Mouse (Mus musculus): Measurements from ENCODE around the gene Gm20388. TPM values are rescaled to one million over a fixed set of nuclear protein-coding genes. Genes with fewer than 3 reads are reported as not detected.

Gm20388 gene
- polyA plus RNA-seq, 1 experiment from 2014 or later: 8.3 TPM

GRCm38 (mm10) chr8:121842064-121842955 lies 1931.7 kb downstream of the Gm20388 start:
- ATAC-seq (replicated peaks; ENCODE audit: low FRiP score, low TSS enrichment, low read depth): no peak

GRCm38 (mm10) chr8:121843184-121843733 lies 1932.6 kb downstream of the Gm20388 start:
- H3K4me3 ChIP-seq (ENCODE audit: low read depth, low read length): no peak overlapping the region
- H3K27ac ChIP-seq (ENCODE audit: low read depth): no peak overlapping the region
- H3K4me1 ChIP-seq (replicated peaks; ENCODE audit: control insufficient read depth, insufficient read depth, low read length): no peaks in the 10 kb centered on the region
- H3K9me3 ChIP-seq (ENCODE audit: control insufficient read depth, low read length): no peaks in the 10 kb centered on the region
- no peak for ATAC-seq (replicated peaks; ENCODE audit: low FRiP score, low TSS enrichment, low read depth)
- no peak overlapping the region for H3K4me2 ChIP-seq (ENCODE audit: low read length)
- no peaks in the 10 kb centered on the region for H3K36me3 ChIP-seq (ENCODE audit: control insufficient read depth, insufficient read depth, low read length)
- 73% methylated on average over 3 of the region's 3 CpGs for WGBS
- no peak overlapping the region for H3K9ac ChIP-seq (ENCODE audit: low read length)
- no peaks in the 10 kb centered on the region for H3K27me3 ChIP-seq (replicated peaks; ENCODE audit: control insufficient read depth, insufficient read depth, low read length)
- no peak for DNase-seq (ENCODE audit: low spot score)

More at GRCm38 (mm10) chr8:121842064-121842955, 1931.7 kb downstream of the Gm20388 start:
- H3K9me3 ChIP-seq (ENCODE audit: control insufficient read depth, low read length): no peaks in the 10 kb centered on the region
- no peaks in the 10 kb centered on the region for H3K4me1 ChIP-seq (replicated peaks; ENCODE audit: control insufficient read depth, insufficient read depth, low read length)
- no peaks in the 10 kb centered on the region for H3K36me3 ChIP-seq (ENCODE audit: control insufficient read depth, insufficient read depth, low read length)
- H3K4me3 ChIP-seq (ENCODE audit: low read depth, low read length): no peak overlapping the region
- WGBS: 84% methylated on average over 8 of the region's 8 CpGs
- no peak overlapping the region for H3K4me2 ChIP-seq (ENCODE audit: low read length)
- H3K27ac ChIP-seq (ENCODE audit: low read depth): no peak overlapping the region
- H3K27me3 ChIP-seq (replicated peaks; ENCODE audit: control insufficient read depth, insufficient read depth, low read length): no peaks in the 10 kb centered on the region
- H3K9ac ChIP-seq (ENCODE audit: low read length): no peak overlapping the region
- DNase-seq (ENCODE audit: low spot score): no peak

- DNase-seq (ENCODE audit: low spot score) (no peak), ATAC-seq (replicated peaks; ENCODE audit: low FRiP score, low TSS enrichment, low read depth) (no peak)
- no peaks in the 10 kb centered on the region for H3K4me1 ChIP-seq (replicated peaks; ENCODE audit: control insufficient read depth, insufficient read depth, low read length)
- 65% methylated on average over 7 of the region's 7 CpGs for WGBS
- H3K4me3 ChIP-seq (ENCODE audit: low read depth, low read length): no peak overlapping the region
- no peak overlapping the region for H3K9ac ChIP-seq (ENCODE audit: low read length)
- H3K27me3 ChIP-seq (replicated peaks; ENCODE audit: control insufficient read depth, insufficient read depth, low read length): 0 out of 2 replicates have a peak, but pooled peaks cover 3% of the 10 kb centered on the region
- H3K27ac ChIP-seq (ENCODE audit: low read depth): no peak overlapping the region
- H3K36me3 ChIP-seq (ENCODE audit: control insufficient read depth, insufficient read depth, low read length): no peaks in the 10 kb centered on the region
- no peaks in the 10 kb centered on the region for H3K9me3 ChIP-seq (ENCODE audit: control insufficient read depth, low read length)
- no peak overlapping the region for H3K4me2 ChIP-seq (ENCODE audit: low read length)
These were observed 1934.1 kb downstream of the Gm20388 start for GRCm38 (mm10) chr8:121844765-121845164.

GRCm38 (mm10) chr8:121846815-121847214 lies 1936.2 kb downstream of the Gm20388 start:
- no peak overlapping the region for H3K27ac ChIP-seq (ENCODE audit: low read depth)
- ATAC-seq (replicated peaks; ENCODE audit: low FRiP score, low TSS enrichment, low read depth): no peak

GRCm38 (mm10) chr8:121847261-121847822 lies 1936.7 kb downstream of the Gm20388 start:
- Histone ChIP-seq H3K9ac (ENCODE audit: low read length) (no peak overlapping the region), H3K4me2 (ENCODE audit: low read length) (no peak overlapping the region), H3K4me3 (ENCODE audit: low read depth, low read length) (no peak overlapping the region), H3K27me3 (replicated peaks; ENCODE audit: control insufficient read depth, insufficient read depth, low read length) (0 out of 2 replicates have a peak, but pooled peaks cover 3% of the 10 kb centered on the region), H3K9me3 (ENCODE audit: control insufficient read depth, low read length) (no peaks in the 10 kb centered on the region), H3K36me3 (ENCODE audit: control insufficient read depth, insufficient read depth, low read length) (no peaks in the 10 kb centered on the region), H3K27ac (ENCODE audit: low read depth) (no peak overlapping the region), H3K4me1 (replicated peaks; ENCODE audit: control insufficient read depth, insufficient read depth, low read length) (no peaks in the 10 kb centered on the region)
- ATAC-seq (replicated peaks; ENCODE audit: low FRiP score, low TSS enrichment, low read depth) (no peak), DNase-seq (ENCODE audit: low spot score) (no peak)
- WGBS: 77% methylated on average over 10 of the region's 10 CpGs

More at GRCm38 (mm10) chr8:121846815-121847214, 1936.2 kb downstream of the Gm20388 start:
- 0 out of 2 replicates have a peak, but pooled peaks cover 3% of the 10 kb centered on the region for H3K27me3 ChIP-seq (replicated peaks; ENCODE audit: control insufficient read depth, insufficient read depth, low read length)
- H3K9ac ChIP-seq (ENCODE audit: low read length): no peak overlapping the region
- no peak overlapping the region for H3K4me2 ChIP-seq (ENCODE audit: low read length)
- DNase-seq (ENCODE audit: low spot score): no peak
- H3K36me3 ChIP-seq (ENCODE audit: control insufficient read depth, insufficient read depth, low read length): no peaks in the 10 kb centered on the region
- no peaks in the 10 kb centered on the region for H3K4me1 ChIP-seq (replicated peaks; ENCODE audit: control insufficient read depth, insufficient read depth, low read length)
- H3K9me3 ChIP-seq (ENCODE audit: control insufficient read depth, low read length): no peaks in the 10 kb centered on the region
- no peak overlapping the region for H3K4me3 ChIP-seq (ENCODE audit: low read depth, low read length)

- Histone ChIP-seq H3K27me3 (replicated peaks; ENCODE audit: control insufficient read depth, insufficient read depth, low read length) (0 out of 2 replicates have a peak, but pooled peaks cover 3% of the 10 kb centered on the region), H3K9me3 (ENCODE audit: control insufficient read depth, low read length) (no peaks in the 10 kb centered on the region), H3K36me3 (ENCODE audit: control insufficient read depth, insufficient read depth, low read length) (no peaks in the 10 kb centered on the region), H3K4me3 (ENCODE audit: low read depth, low read length) (no peak overlapping the region), H3K9ac (ENCODE audit: low read length) (no peak overlapping the region), H3K4me2 (ENCODE audit: low read length) (no peak overlapping the region), H3K4me1 (replicated peaks; ENCODE audit: control insufficient read depth, insufficient read depth, low read length) (no peaks in the 10 kb centered on the region), H3K27ac (ENCODE audit: low read depth) (no peak overlapping the region)
- WGBS: 62% methylated on average over 6 of the region's 6 CpGs
- DNase-seq (ENCODE audit: low spot score) (no peak), ATAC-seq (replicated peaks; ENCODE audit: low FRiP score, low TSS enrichment, low read depth) (no peak)
These were observed 1937.3 kb downstream of the Gm20388 start for GRCm38 (mm10) chr8:121847987-121848386.

GRCm38 (mm10) chr8:121848495-121848894 lies 1937.9 kb downstream of the Gm20388 start:
- no peak for DNase-seq (ENCODE audit: low spot score)
- 62% methylated on average over 10 of the region's 10 CpGs for WGBS
- no peak overlapping the region for H3K27ac ChIP-seq (ENCODE audit: low read depth)
- H3K4me1 ChIP-seq (replicated peaks; ENCODE audit: control insufficient read depth, insufficient read depth, low read length): no peaks in the 10 kb centered on the region
- no peak for ATAC-seq (replicated peaks; ENCODE audit: low FRiP score, low TSS enrichment, low read depth)
- no peaks in the 10 kb centered on the region for H3K36me3 ChIP-seq (ENCODE audit: control insufficient read depth, insufficient read depth, low read length)
- no peak overlapping the region for H3K4me3 ChIP-seq (ENCODE audit: low read depth, low read length)
- no peak overlapping the region for H3K4me2 ChIP-seq (ENCODE audit: low read length)
- no peaks in the 10 kb centered on the region for H3K9me3 ChIP-seq (ENCODE audit: control insufficient read depth, low read length)
- no peak overlapping the region for H3K9ac ChIP-seq (ENCODE audit: low read length)
- 0 out of 2 replicates have a peak, but pooled peaks cover 3% of the 10 kb centered on the region for H3K27me3 ChIP-seq (replicated peaks; ENCODE audit: control insufficient read depth, insufficient read depth, low read length)

GRCm38 (mm10) chr8:121849303-121849702 lies 1938.7 kb downstream of the Gm20388 start:
- Histone ChIP-seq H3K9me3 (ENCODE audit: control insufficient read depth, low read length) (no peaks in the 10 kb centered on the region), H3K9ac (ENCODE audit: low read length) (no peak overlapping the region), H3K4me3 (ENCODE audit: low read depth, low read length) (no peak overlapping the region), H3K36me3 (ENCODE audit: control insufficient read depth, insufficient read depth, low read length) (no peaks in the 10 kb centered on the region), H3K27me3 (replicated peaks; ENCODE audit: control insufficient read depth, insufficient read depth, low read length) (0 out of 2 replicates have a peak, but pooled peaks cover 3% of the 10 kb centered on the region), H3K4me2 (ENCODE audit: low read length) (no peak overlapping the region), H3K4me1 (replicated peaks; ENCODE audit: control insufficient read depth, insufficient read depth, low read length) (no peaks in the 10 kb centered on the region), H3K27ac (ENCODE audit: low read depth) (no peak overlapping the region)
- ATAC-seq (replicated peaks; ENCODE audit: low FRiP score, low TSS enrichment, low read depth): no peak
- 73% methylated on average over 9 of the region's 9 CpGs for WGBS
- DNase-seq (ENCODE audit: low spot score): no peak
